Mouse (Mus musculus) adrenal gland, adult 2 months (tissue): ENCODE data around the gene Rbm4. TPM values are rescaled to one million over a fixed set of nuclear protein-coding genes. Genes with fewer than 3 reads are reported as not detected.
"Not testable (repeated sequence)": the region's sequence is repeated elsewhere in the genome, so short reads cannot be mapped to it uniquely, and the experiment has no call there.

Experiments used
- DNase-seq: peaks from one replicate; pipeline ENCODE4 v3.0.0; 2021
- long read RNA-seq: library from polyadenylated mRNA; stranded (forward); transcript quantifications from one replicate; pipeline ENCODE4 v2.0.0, GENCODE M21; 2021
- polyA plus RNA-seq: library from polyadenylated mRNA; depleted of rRNA; stranded (reverse); fragments of >200 nt; gene quantifications from 2 replicates; pipeline ENCODE4 v1.2.3, GENCODE M21; 2012; rRNA removed
- total RNA-seq, 2 experiments: library from RNA; stranded (reverse); gene quantifications; 2 replicates each; pipeline ENCODE4 v1.2.3; 2021

The Rbm4 gene
- total RNA-seq (10 to 100 TPM; 50.2 to 72.7 TPM), polyA plus RNA-seq (11.8 and 14.7 TPM in 2 replicates)
- long read RNA-seq, partial matches to known transcripts: 0 of 9 reads
- long read RNA-seq, other reads (novel, unspliced or antisense): 1 of 9 reads

DNA sequence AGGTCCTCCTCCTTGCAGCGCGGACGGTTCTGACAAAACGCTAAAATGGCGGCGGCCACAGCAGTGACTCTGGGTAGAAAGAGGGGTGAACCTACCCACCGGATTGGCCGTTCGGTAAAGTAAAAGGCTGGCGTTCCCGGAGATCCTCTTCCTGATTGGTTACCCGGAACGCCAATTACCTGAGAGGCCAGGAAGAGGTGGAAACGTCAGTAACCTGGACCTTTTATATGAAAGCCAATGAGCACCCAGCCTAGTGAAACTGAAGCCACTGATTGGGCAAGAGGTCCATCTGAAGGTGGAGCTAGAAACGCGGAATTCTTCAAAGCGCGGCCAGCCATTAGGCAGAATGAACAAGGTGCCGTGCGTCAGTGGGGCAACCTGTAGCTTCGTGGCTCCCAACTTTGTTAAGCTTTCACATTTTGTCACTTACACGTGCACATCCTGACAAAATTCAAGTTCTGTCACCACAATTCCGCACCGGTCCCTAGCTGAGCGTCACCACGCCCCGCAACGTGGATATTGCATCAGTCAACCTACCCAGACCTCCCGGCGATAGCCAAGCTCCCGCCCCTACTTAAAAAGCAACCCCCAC, at the start of gene Rbm4:
Gene Rbm4, minus strand, starts transcription at position 71 of the 592 bp plus-strand sequence.
- peak; percentile 98 for DNase-seq

DNA sequence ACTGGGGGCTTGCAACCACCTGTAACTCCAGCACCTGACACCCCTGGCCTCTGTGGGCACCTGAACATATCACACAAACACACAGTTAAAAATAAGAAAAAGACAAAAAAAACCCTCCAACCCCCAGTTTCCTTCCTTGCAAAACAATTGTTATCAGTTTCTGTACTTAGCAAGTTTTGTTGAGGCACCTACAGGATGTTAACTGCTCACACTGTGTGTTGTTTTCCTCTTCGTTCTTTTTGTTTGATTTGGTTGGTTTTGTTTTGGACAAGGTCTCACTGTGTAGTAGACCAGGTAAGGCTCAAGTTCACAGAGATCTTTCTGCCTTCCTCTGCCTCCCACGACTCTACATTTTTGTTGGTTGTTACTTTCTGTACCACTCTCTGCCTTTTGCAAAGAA, 48.9 kb upstream of the Rbm4 start:
- no peak for DNase-seq

- DNase-seq: no peak
These were observed 47.1 kb upstream of the Rbm4 start for GRCm38 (mm10) chr19:4840848-4841247.

DNA sequence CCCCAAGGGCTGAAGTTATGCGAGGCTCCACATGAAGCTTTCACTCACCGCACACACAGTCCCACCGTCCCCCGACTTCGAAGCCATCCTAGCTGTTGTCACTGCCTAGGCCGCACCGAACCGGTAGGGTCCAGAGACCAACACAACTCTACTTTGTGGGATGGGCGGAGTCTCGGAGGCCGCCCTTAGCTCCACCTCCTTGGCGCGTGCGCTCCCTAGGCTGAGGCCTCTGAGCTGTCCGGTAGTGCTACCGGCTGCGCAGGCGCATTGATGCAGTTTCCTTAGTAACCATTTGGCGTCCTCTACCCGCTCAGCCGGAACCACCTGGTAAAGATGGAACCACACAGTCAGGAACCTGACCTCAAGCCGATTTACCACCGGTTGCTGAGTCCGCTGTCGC, 45.4 kb upstream of the Rbm4 start, which contains the start of the genes Ccs and Ccdc87:
Gene Ccs, minus strand, starts transcription at position 184 of the 400 bp plus-strand sequence.
Gene Ccdc87, plus strand, starts transcription at position 218 of the 400 bp plus-strand sequence.
- DNase-seq: peak; percentile 98

GRCm38 (mm10) chr19:4838526-4839140, 44.9 kb upstream of the Rbm4 start:
- peak; percentile 39 for DNase-seq

GRCm38 (mm10) chr19:4837049-4837448, 43.3 kb upstream of the Rbm4 start:
- DNase-seq: no peak

DNA sequence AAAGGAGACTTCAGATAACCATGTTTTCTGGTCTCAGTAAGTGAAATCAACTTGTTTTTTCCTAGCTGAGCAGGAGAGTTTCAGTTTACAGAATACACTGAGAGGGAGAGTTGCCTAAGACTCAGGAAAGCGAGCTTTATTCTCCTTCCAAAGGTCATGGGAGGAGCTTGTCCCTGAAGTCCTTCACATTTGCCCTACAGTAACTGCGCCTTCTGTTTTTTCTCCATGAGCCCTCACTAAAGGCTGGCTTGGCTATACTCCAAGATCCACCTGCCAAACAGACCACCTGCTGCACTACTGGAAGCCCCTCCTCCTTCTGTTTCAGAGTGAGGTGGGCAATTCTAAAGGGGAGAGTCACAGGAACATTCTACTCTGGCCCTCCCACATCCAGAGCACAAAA, 42.4 kb upstream of the Rbm4 start:
- DNase-seq: peak; percentile 59

- peak; percentile 74 for DNase-seq
These were observed 40.3 kb upstream of the Rbm4 start for GRCm38 (mm10) chr19:4833977-4834376.

DNA sequence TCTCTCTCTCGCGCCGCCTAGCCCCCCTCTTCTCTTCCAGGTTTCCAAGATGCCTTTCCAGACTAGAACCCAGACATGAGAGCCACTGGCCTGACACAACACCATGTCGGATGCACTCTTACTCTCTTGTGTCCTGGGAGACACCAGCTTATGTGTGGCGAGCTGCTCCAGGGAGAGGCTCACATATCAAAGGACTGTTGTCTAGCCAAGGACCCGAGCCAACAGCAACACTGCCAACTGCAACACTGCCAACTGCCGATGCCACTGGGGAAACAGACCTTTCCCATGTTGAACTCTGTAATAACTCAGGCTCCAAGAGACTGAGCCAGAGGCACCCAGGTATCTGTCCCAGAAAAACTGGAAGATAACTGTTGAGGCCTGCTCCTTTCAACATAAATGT, 35.5 kb upstream of the Rbm4 start:
- peak; percentile 85 for DNase-seq

- no peak for DNase-seq
These were observed 34.9 kb upstream of the Rbm4 start for GRCm38 (mm10) chr19:4828444-4829114.

GRCm38 (mm10) chr19:4820678-4821303, 27.1 kb upstream of the Rbm4 start:
- DNase-seq: peak; percentile 81

DNA sequence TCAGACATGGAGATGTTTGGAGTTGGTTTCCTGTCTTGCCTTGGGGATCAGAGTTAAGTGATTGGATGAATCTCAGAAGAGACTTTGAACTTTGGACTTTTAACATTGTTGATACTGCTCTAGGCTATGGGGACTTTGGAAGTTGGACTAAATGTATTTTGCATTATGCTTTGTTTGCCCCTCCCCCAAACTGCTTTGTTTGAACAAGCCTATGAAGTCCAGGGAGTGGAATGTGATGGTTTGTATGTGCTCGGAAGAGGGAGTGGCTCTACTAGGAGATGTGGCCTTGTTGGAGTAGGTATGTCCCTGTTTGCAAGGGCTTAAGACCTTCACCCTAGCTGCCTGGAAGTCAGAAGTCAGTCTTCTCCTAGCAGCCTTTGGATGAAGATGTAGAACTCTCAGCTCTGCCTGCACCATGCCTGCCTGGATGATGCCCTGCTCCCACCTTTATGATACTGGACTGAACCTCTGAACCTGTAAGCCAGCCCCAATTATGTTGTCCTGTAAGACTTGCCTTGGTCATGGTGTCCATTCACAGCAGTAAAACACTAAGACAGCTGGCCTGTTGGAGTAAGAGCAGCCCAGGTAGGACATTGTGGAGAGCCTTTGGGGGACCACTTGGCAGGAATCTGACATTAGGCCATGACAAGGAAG, 23.6 kb upstream of the Rbm4 start:
- no peak for DNase-seq

DNA sequence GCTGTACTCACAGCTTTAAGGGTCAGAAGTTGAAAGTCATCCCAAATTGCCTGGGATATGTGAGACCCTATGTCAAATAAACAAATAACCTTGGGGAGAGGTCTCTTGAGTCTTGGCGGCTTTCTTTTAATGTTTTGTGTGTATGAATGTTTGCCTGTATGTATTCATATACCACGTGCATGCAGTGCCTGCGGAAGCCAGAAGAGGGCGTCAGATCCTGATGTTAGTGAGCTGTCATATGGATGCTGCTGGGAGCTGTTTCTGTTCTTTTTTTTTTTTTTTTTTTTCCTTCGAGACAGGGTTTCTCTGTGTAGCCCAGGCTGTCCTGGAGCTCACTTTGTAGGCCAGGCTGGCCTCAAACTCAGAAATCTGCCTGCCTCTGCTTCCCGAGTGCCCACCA, 19.3 kb upstream of the Rbm4 start:
- DNase-seq: no peak

- not testable (repeated sequence) for DNase-seq
These were observed 18.7 kb upstream of the Rbm4 start for GRCm38 (mm10) chr19:4812334-4812949.

GRCm38 (mm10) chr19:4811909-4812242, 18.2 kb upstream of the Rbm4 start:
- no peak for DNase-seq

DNA sequence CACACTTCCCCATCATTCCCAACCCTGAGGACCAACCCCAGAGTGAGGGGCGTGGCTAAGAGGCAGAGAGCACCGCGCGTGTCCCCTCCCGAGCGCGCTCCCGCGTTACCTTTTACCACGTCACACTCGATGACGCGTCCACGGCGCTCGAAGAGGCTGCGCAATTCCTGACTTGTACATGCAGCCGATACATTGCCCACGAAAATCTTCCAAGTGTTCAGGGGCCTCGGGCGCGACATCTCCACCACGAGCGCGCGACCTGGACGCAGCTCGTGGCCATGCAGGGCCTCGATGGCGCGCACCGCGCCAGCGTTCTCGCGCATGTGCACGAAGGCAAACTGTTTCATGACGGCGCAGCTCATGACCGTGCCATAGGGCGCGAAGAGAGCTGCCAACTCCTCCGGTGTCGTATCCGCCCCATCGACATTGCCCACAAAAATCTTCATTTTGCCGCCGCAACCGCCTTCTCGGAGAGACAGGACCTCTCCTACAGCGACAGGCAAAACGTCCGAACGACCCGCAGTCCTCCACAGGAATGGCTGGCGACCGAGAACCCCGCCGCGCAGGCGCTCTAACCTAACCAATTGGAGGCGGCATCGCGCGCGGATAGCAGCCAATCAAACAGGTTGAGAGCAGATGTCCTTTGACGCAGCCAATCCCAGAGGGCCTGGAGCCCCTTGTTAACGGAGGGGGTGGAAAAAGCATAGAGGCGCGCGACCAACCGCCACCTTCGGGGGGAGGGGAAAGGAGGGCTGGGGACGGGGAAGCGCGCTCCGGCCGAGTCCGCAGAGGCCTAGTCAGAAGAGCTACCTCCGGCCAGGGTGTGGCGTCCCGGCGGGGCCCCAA, 17.6 kb upstream of the Rbm4 start, which contains the start of the genes Gm21992 and Rbm14:
Gene Gm21992, minus strand, starts transcription at position 550 of the 846 bp plus-strand sequence.
Gene Rbm14, minus strand, starts transcription at position 572 of the 846 bp plus-strand sequence.
- DNase-seq: peak; percentile 99

GRCm38 (mm10) chr19:4810746-4811062, 17.0 kb upstream of the Rbm4 start:
- no peak for DNase-seq

- DNase-seq: no peak
These were observed 16.6 kb upstream of the Rbm4 start for GRCm38 (mm10) chr19:4810309-4810708.

- DNase-seq: no peak
These were observed 9.6 kb upstream of the Rbm4 start for GRCm38 (mm10) chr19:4803283-4803682.

- DNase-seq: no peak
These were observed 9.0 kb upstream of the Rbm4 start for GRCm38 (mm10) chr19:4802691-4803091.

- DNase-seq: no peak
These were observed 5.4 kb upstream of the Rbm4 start for GRCm38 (mm10) chr19:4799083-4799482.
